Mouse (Mus musculus) MEL (cell line): Measurements from ENCODE around the gene Kdm7a. TPM values are rescaled to one million over a fixed set of nuclear protein-coding genes. Genes with fewer than 3 reads are reported as not detected.

Experiments
- DNase-seq: peaks from one replicate; pipeline ENCODE4 v3.0.0; 2011; ENCODE audit warnings: low read depth, low spot score
- H3K27ac ChIP-seq: 2 replicates; pipeline ENCODE4 v1.5.1; 2012; ENCODE audit warnings: low read depth, mild to moderate bottlenecking, control low read depth, low read length, moderate library complexity; ENCODE audit not compliant: control insufficient read depth
- H3K27me3 ChIP-seq, 2 experiments: fragments of 150-350 bp in 1 of 2; sonication (generic) in 1 of 2; 2 replicates each; pipeline ENCODE4 v1.6.1; 2012; ENCODE audit warnings: low read length in 2 of 2, mild to moderate bottlenecking in 2 of 2, improper control_type of control experiment in 1 of 2, moderate library complexity in 1 of 2; ENCODE audit not compliant: insufficient read depth in 2 of 2, control insufficient read depth in 1 of 2
- H3K36me3 ChIP-seq, 2 experiments: 2 replicates each; pipeline ENCODE4 v1.6.1; 2012 to 2014; ENCODE audit warnings: low read length in 2 of 2, improper control_type of control experiment in 1 of 2, inconsistent platforms in 1 of 2, mild to moderate bottlenecking in 1 of 2; ENCODE audit not compliant: insufficient read depth in 2 of 2, control insufficient read depth in 1 of 2
- H3K4me1 ChIP-seq, 2 experiments: fragments of 150-350 bp in 1 of 2; sonication (generic) in 1 of 2; 2 replicates each; pipeline ENCODE4 v1.6.1; 2012; ENCODE audit warnings: low read length in 2 of 2, improper control_type of control experiment in 1 of 2, mild to moderate bottlenecking in 1 of 2; ENCODE audit not compliant: insufficient read depth in 2 of 2, control insufficient read depth in 1 of 2
- H3K4me3 ChIP-seq, 2 experiments: fragments of 150-350 bp in 1 of 2; sonication (generic) in 1 of 2; 2 replicates each; pipeline ENCODE4 v1.5.1; 2012; ENCODE audit warnings: low read depth in 2 of 2, low read length in 2 of 2, mild to moderate bottlenecking in 2 of 2, moderate library complexity in 2 of 2, control low read depth in 1 of 2, improper control_type of control experiment in 1 of 2; ENCODE audit not compliant: control insufficient read depth in 1 of 2, insufficient read depth in 1 of 2
- H3K79me2 ChIP-seq: 2 replicates; pipeline ENCODE4 v1.6.1; 2012; ENCODE audit warnings: mild to moderate bottlenecking, low read length, moderate library complexity; ENCODE audit not compliant: control insufficient read depth, poor library complexity, insufficient read depth
- H3K9ac ChIP-seq: 2 replicates; pipeline ENCODE4 v1.6.1; 2012; ENCODE audit warnings: low read depth, mild to moderate bottlenecking, control low read depth, low read length, moderate library complexity; ENCODE audit not compliant: control insufficient read depth, poor library complexity, severe bottlenecking
- H3K9me3 ChIP-seq: fragments of 150-350 bp; sonication (generic); replicated peaks from 2 replicates; pipeline ENCODE4 v1.6.1; 2012; ENCODE audit warnings: mild to moderate bottlenecking, low read length, improper control_type of control experiment, moderate library complexity; ENCODE audit not compliant: insufficient read depth
- BHLHE40 ChIP-seq: IDR thresholded peaks from 2 replicates; pipeline ENCODE4 v1.6.1; 2012; ENCODE audit warnings: low read depth, mild to moderate bottlenecking, inconsistent platforms, low read length, improper control_type of control experiment, borderline replicate concordance
- E2F4 ChIP-seq: IDR thresholded peaks from 2 replicates; pipeline ENCODE4 v1.6.1; 2011; ENCODE audit warnings: low read depth, low read length, improper control_type of control experiment, borderline replicate concordance
- ELF1 ChIP-seq: IDR thresholded peaks from 2 replicates; pipeline ENCODE4 v1.6.1; 2014; ENCODE audit warnings: low read depth, mild to moderate bottlenecking, inconsistent platforms, low read length, improper control_type of control experiment, moderate library complexity
- EP300 ChIP-seq, 2 experiments: IDR thresholded peaks; 2 replicates each; pipeline ENCODE4 v1.6.1; 2011; ENCODE audit warnings: improper control_type of control experiment in 2 of 2, low read length in 2 of 2, low read depth in 1 of 2, mild to moderate bottlenecking in 1 of 2
- GATA1 ChIP-seq: IDR thresholded peaks from 2 replicates; pipeline ENCODE4 v1.6.1; 2011; ENCODE audit warnings: low read depth, low read length, improper control_type of control experiment
- HCFC1 ChIP-seq: IDR thresholded peaks from 2 replicates; pipeline ENCODE4 v1.6.1; 2012; ENCODE audit warnings: low read depth, mild to moderate bottlenecking, inconsistent platforms, low read length, improper control_type of control experiment, moderate library complexity
- JUND ChIP-seq: IDR thresholded peaks from 2 replicates; pipeline ENCODE4 v1.6.1; 2011; ENCODE audit warnings: low read depth, mild to moderate bottlenecking, improper control_type of control experiment, low read length
- KAT2A ChIP-seq: conservative IDR thresholded peaks from 2 replicates; pipeline ENCODE4 v1.6.1; 2012; ENCODE audit warnings: low read depth, low read length, improper control_type of control experiment, inconsistent platforms
- MAFK ChIP-seq: IDR thresholded peaks from 2 replicates; pipeline ENCODE4 v1.6.1; 2011; ENCODE audit warnings: low read depth, mild to moderate bottlenecking, low read length, improper control_type of control experiment, borderline replicate concordance
- MAX ChIP-seq: IDR thresholded peaks from 2 replicates; pipeline ENCODE4 v1.6.1; 2011; ENCODE audit warnings: low read length, improper control_type of control experiment
- MEF2A ChIP-seq: IDR thresholded peaks from 2 replicates; pipeline ENCODE4 v1.6.1; 2014; ENCODE audit warnings: low read depth, mild to moderate bottlenecking, inconsistent platforms, low read length, improper control_type of control experiment; ENCODE audit not compliant: poor library complexity, insufficient replicate concordance, severe bottlenecking; ENCODE audit errors: extremely low read depth
- NRF1 ChIP-seq: IDR thresholded peaks from 2 replicates; pipeline ENCODE4 v1.6.1; 2014; ENCODE audit warnings: low read depth, mild to moderate bottlenecking, inconsistent platforms, low read length, improper control_type of control experiment, moderate library complexity; ENCODE audit not compliant: poor library complexity, insufficient read depth, severe bottlenecking
- POLR2A ChIP-seq, 2 experiments: IDR thresholded peaks; 2 replicates each; pipeline ENCODE4 v1.6.1; 2011 to 2012; ENCODE audit warnings: low read length in 2 of 2, mild to moderate bottlenecking in 2 of 2, control low read depth in 1 of 2, improper control_type of control experiment in 1 of 2, low read depth in 1 of 2, moderate library complexity in 1 of 2; ENCODE audit not compliant: control insufficient read depth in 1 of 2, insufficient read depth in 1 of 2, poor library complexity in 1 of 2
- POLR2AphosphoS2 ChIP-seq: IDR thresholded peaks from 2 replicates; pipeline ENCODE4 v1.6.1; 2011; ENCODE audit warnings: low read length, improper control_type of control experiment
- POLR2AphosphoS5 ChIP-seq: IDR thresholded peaks from 2 replicates; pipeline ENCODE4 v1.6.1; 2012; ENCODE audit warnings: low read depth, borderline replicate concordance, mild to moderate bottlenecking, inconsistent platforms, low read length, moderate library complexity, mixed read lengths
- RAD21 ChIP-seq: IDR thresholded peaks from 2 replicates; pipeline ENCODE4 v1.6.1; 2011; ENCODE audit warnings: mild to moderate bottlenecking, low read depth, low read length, improper control_type of control experiment
- SIN3A ChIP-seq: IDR thresholded peaks from 2 replicates; pipeline ENCODE4 v1.6.1; 2012; ENCODE audit warnings: low read length, improper control_type of control experiment, inconsistent platforms
- TAL1 ChIP-seq: IDR thresholded peaks from 2 replicates; pipeline ENCODE4 v1.6.1; 2012; ENCODE audit warnings: mild to moderate bottlenecking, inconsistent platforms, low read length, moderate library complexity, mixed read lengths
- TBP ChIP-seq: IDR thresholded peaks from 2 replicates; pipeline ENCODE4 v1.8.0; 2011; ENCODE audit warnings: low read depth, low read length, improper control_type of control experiment
- polyA plus RNA-seq, 2 experiments: library from polyadenylated mRNA; stranded (reverse) in 1 of 2; unstranded in 1 of 2; fragments of >175 nt in 1 of 2; fragments of >200 nt in 1 of 2; gene quantifications; 2 replicates each; pipeline versions ENCODE4 v1.2.1 to v1.2.4; 2012; ENCODE audit warnings: low replicate concordance in 2 of 2, low read depth in 1 of 2; ENCODE audit not compliant: insufficient read length in 2 of 2, insufficient read depth in 1 of 2, missing spikeins in 1 of 2
- total RNA-seq: library from RNA; depleted of rRNA; stranded (reverse); fragments of 300-350 nt; gene quantifications from 2 replicates; pipeline ENCODE4 v1.2.3, GENCODE M21; 2012

Kdm7a gene
- total and polyA plus RNA-seq, 3 experiments, result 1.7 to 2.5 TPM; not detected in 1

- H3K79me2 ChIP-seq, result no peaks in the 10 kb centered on the region; the same call in 1 of the 2 replicates
- H3K9ac ChIP-seq, result no peak overlapping the region
- no peaks in the 10 kb centered on the region for H3K27me3 ChIP-seq
- no peak for DNase-seq
- no peak for TF ChIP-seq SIN3A
- no peak for TF ChIP-seq RAD21
- TF ChIP-seq POLR2AphosphoS2, result no peak
- TF ChIP-seq MAFK, result no peak
- TF ChIP-seq ELF1, result no peak
- no peak for TF ChIP-seq MEF2A
- TF ChIP-seq TAL1, result no peak
- TF ChIP-seq TBP, result no peak
- no peak for TF ChIP-seq NRF1
- no peak for TF ChIP-seq KAT2A
- no peak for TF ChIP-seq E2F4
- H3K36me3 ChIP-seq, result no peaks in the 10 kb centered on the region
- H3K27ac ChIP-seq, result no peak overlapping the region
- H3K4me3 ChIP-seq, result no peak overlapping the region
- H3K4me1 ChIP-seq, result peaks cover 0 to 4% of the 10 kb centered on the region in 2 experiments; a peak in 1 of 4 replicates
- H3K9me3 ChIP-seq, result no peaks in the 10 kb centered on the region
These were observed 93.4 kb downstream of the Kdm7a start for GRCm38 (mm10) chr6:39113141-39113540.

- Histone ChIP-seq H3K4me3 (no peak overlapping the region), H3K9me3 (no peaks in the 10 kb centered on the region), H3K9ac (no peak overlapping the region), H3K4me1 (peaks cover 0 to 4% of the 10 kb centered on the region in 2 experiments; a peak in 1 of 4 replicates), H3K36me3 (no peaks in the 10 kb centered on the region), H3K79me2 (no peaks in the 10 kb centered on the region), H3K27ac (no peak overlapping the region), H3K27me3 (no peaks in the 10 kb centered on the region)
- no peak for TF ChIP-seq GATA1
- no peak for TF ChIP-seq POLR2AphosphoS5
- TF ChIP-seq HCFC1, result no peak
- TF ChIP-seq POLR2AphosphoS2, result no peak
- no peak for TF ChIP-seq TAL1
- TF ChIP-seq TBP, result no peak
- no peak for TF ChIP-seq SIN3A
- no peak for TF ChIP-seq KAT2A
- no peak for TF ChIP-seq MAX
- no peak for TF ChIP-seq EP300 (IDR thresholded peaks at IDR 0.05; ENCODE audit: low read depth in 1 of 2, low read length in 2 of 2)
- TF ChIP-seq POLR2A (IDR thresholded peaks at IDR 0.05; ENCODE audit: control insufficient read depth in 1 of 2, insufficient read depth in 1 of 2, low read depth in 1 of 2, low read length in 2 of 2, poor library complexity in 1 of 2), result no peak
- no peak for TF ChIP-seq JUND
- TF ChIP-seq BHLHE40, result no peak
- no peak for DNase-seq
These were observed 93.9 kb downstream of the Kdm7a start for GRCm38 (mm10) chr6:39112701-39113100.
